ENCODE assay signal across 1 mouse cellular context in the genomic region with DNA sequence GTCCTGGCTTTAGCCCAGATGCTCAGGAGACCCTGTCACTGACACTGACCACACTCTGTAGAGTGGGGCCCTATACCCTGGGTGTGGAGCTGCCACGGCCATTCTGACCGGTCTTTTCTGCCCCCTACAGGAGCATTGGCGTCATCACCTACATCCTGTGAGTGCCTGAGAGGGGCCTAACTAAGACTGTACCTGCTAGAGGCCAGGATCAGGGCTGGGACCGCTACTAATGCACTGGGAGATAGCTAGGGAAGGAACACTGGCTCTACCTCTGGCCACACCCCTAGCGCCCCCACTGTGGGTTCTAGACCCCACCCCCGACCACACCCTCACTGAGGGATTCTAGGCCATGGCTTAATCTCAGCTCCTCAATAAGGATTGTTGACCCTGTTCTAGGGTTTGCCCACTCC.
TF ChIP-seq lines count a peak whose summit lies in the region.

No protein-coding gene starts in this region.

TF ChIP-seq in CH12.LX, 34 proteins besides CTCF, POLR2A, EP300 and RAD21:
- TF ChIP-seq JUN (IDR thresholded peaks at IDR 0.05; ENCODE audit: insufficient read depth, low read depth, low read length) (no peak), ELF1 (IDR thresholded peaks at IDR 0.05; ENCODE audit: low read depth, low read length) (no peak), SIN3A (IDR thresholded peaks at IDR 0.05; ENCODE audit: low read length) (no peak), KAT2A (IDR thresholded peaks at IDR 0.05; ENCODE audit: insufficient replicate concordance, low read length) (no peak), IRF4 (IDR thresholded peaks at IDR 0.05; ENCODE audit: low read depth, low read length) (no peak), RCOR1 (conservative IDR thresholded peaks at IDR 0.05; ENCODE audit: low read depth, low read length) (no peak), ZC3H11A (IDR thresholded peaks at IDR 0.05; ENCODE audit: low read depth, low read length) (no peak), E2F4 (IDR thresholded peaks at IDR 0.05; ENCODE audit: insufficient replicate concordance, low read depth, low read length) (no peak), MAFK (IDR thresholded peaks at IDR 0.05; ENCODE audit: insufficient replicate concordance, low read length) (no peak), TCF12 (IDR thresholded peaks at IDR 0.05; ENCODE audit: low read depth, low read length) (no peak), MAZ (IDR thresholded peaks at IDR 0.05; ENCODE audit: low read depth, low read length) (no peak), ETS1 (conservative IDR thresholded peaks at IDR 0.05; ENCODE audit: low read depth, low read length) (no peak), USF1 (IDR thresholded peaks at IDR 0.05; ENCODE audit: low read depth, low read length) (no peak), PAX5 (IDR thresholded peaks at IDR 0.05; ENCODE audit: low read length) (no peak), GABPA (IDR thresholded peaks at IDR 0.05; ENCODE audit: insufficient replicate concordance, low read depth, low read length) (no peak), NELFE (IDR thresholded peaks at IDR 0.05; ENCODE audit: low read depth, low read length) (no peak), CHD2 (IDR thresholded peaks at IDR 0.05; ENCODE audit: low read length) (no peak), JUND (conservative IDR thresholded peaks at IDR 0.05; ENCODE audit: low read depth, low read length) (no peak), MYC (IDR thresholded peaks at IDR 0.05; ENCODE audit: low read depth, low read length) (no peak), HCFC1 (IDR thresholded peaks at IDR 0.05; ENCODE audit: low read depth, low read length) (no peak)
